Mouse (Mus musculus) limb, embryonic 11.5 days (tissue): Measurements from ENCODE around the gene Nptx1. TPM values are rescaled to one million over a fixed set of nuclear protein-coding genes. Genes with fewer than 3 reads are reported as not detected.

Experiments used
- ATAC-seq: fragments of 200-750 bp; cut with Nextera tagmentation; 2 replicates; pipeline ENCODE4 v1.8.0; 2017; ENCODE audit warnings: low read depth; ENCODE audit not compliant: insufficient number of reproducible peaks, low FRiP score, low TSS enrichment
- DNase-seq: peaks from one replicate; pipeline ENCODE4 v3.0.0-alpha.2; 2015; ENCODE audit warnings: low spot score
- H3K27ac ChIP-seq: fragments of 300-500 bp; sonication (generic); replicated peaks from 2 replicates; pipeline ENCODE4 v1.5.1; 2014; ENCODE audit warnings: low read depth, mild to moderate bottlenecking, low read length
- H3K27me3 ChIP-seq: fragments of 300-500 bp; sonication (generic); 2 replicates; pipeline ENCODE4 v1.6.1; 2014; ENCODE audit warnings: mild to moderate bottlenecking, low read length, mixed read lengths; ENCODE audit not compliant: control insufficient read depth, insufficient read depth
- H3K36me3 ChIP-seq: fragments of 300-500 bp; sonication (generic); 2 replicates; pipeline ENCODE4 v1.6.1; 2014; ENCODE audit warnings: mild to moderate bottlenecking, low read length, moderate library complexity, mixed read lengths; ENCODE audit not compliant: control insufficient read depth, insufficient read depth
- H3K4me1 ChIP-seq: fragments of 300-500 bp; sonication (generic); 2 replicates; pipeline ENCODE4 v1.6.1; 2014; ENCODE audit warnings: low read length, mixed read lengths; ENCODE audit not compliant: control insufficient read depth, insufficient read depth
- H3K4me2 ChIP-seq: fragments of 300-500 bp; sonication (generic); 2 replicates; pipeline ENCODE4 v1.6.1; 2014; ENCODE audit warnings: low read depth, mild to moderate bottlenecking, moderate library complexity; ENCODE audit not compliant: severe bottlenecking
- H3K4me3 ChIP-seq: fragments of 300-500 bp; sonication (generic); 2 replicates; pipeline ENCODE4 v1.5.1; 2014; ENCODE audit warnings: low read depth, low read length
- H3K9ac ChIP-seq: fragments of 300-500 bp; sonication (generic); 2 replicates; pipeline ENCODE4 v1.6.1; 2014; ENCODE audit warnings: mild to moderate bottlenecking, low read length
- H3K9me3 ChIP-seq: fragments of 300-500 bp; sonication (generic); 2 replicates; pipeline ENCODE4 v1.6.1; 2016; ENCODE audit warnings: low read length; ENCODE audit not compliant: control insufficient read depth
- WGBS: fragments of 180-500 bp; shearing (Covaris S2); extraction: QIAGEN DNeasy Blood & Tissue Kit; methylation state at CpG from one replicate; pipeline ENCODE4 v1.1.7; 2014; 5-methylcytosine and 5-hydroxymethylcytosine counted together
- polyA plus RNA-seq: library from polyadenylated mRNA; unstranded; fragments of >200 nt; fragmentation: Nextera tagmentation; extraction: Ambion mirVana; gene quantifications from 2 replicates; pipeline ENCODE4 v1.2.1, GENCODE M21; 2014

Nptx1 gene
- polyA plus RNA-seq, 1 experiment from 2014 or later: 0.29 TPM

GRCm38 (mm10) chr11:119547951-119548591 is 518 bp upstream of the Nptx1 start:
- peaks cover 26% of the 10 kb centered on the region for H3K4me1 ChIP-seq
- H3K9me3 ChIP-seq: no peaks in the 10 kb centered on the region
- H3K4me2 ChIP-seq: peak overlapping the region; percentile 94
- no peaks in the 10 kb centered on the region for H3K36me3 ChIP-seq
- H3K4me3 ChIP-seq: peak overlapping the region; percentile 53
- WGBS: under 1% methylated on average over 39 of the region's 39 CpGs
- ATAC-seq: no peak
- peaks cover 73% of the 10 kb centered on the region for H3K27me3 ChIP-seq
- peak overlapping the region; percentile 57 for H3K9ac ChIP-seq
- no peak overlapping the region for H3K27ac ChIP-seq
- DNase-seq: peak; percentile 55

GRCm38 (mm10) chr11:119546496-119547182 is 914 bp downstream of the Nptx1 start:
- H3K9me3 ChIP-seq: no peaks in the 10 kb centered on the region
- H3K4me2 ChIP-seq: peak overlapping the region; percentile 94
- DNase-seq (peak; percentile 48), ATAC-seq (no peak)
- peak overlapping the region; percentile 57; the same call in 1 of the 2 replicates for H3K9ac ChIP-seq
- H3K27ac ChIP-seq: no peak overlapping the region
- peak overlapping the region; percentile 53 for H3K4me3 ChIP-seq
- under 1% methylated on average over 46 of the region's 46 CpGs for WGBS
- no peaks in the 10 kb centered on the region for H3K36me3 ChIP-seq
- peaks cover 73% of the 10 kb centered on the region for H3K27me3 ChIP-seq
- peaks cover 26% of the 10 kb centered on the region for H3K4me1 ChIP-seq

DNA sequence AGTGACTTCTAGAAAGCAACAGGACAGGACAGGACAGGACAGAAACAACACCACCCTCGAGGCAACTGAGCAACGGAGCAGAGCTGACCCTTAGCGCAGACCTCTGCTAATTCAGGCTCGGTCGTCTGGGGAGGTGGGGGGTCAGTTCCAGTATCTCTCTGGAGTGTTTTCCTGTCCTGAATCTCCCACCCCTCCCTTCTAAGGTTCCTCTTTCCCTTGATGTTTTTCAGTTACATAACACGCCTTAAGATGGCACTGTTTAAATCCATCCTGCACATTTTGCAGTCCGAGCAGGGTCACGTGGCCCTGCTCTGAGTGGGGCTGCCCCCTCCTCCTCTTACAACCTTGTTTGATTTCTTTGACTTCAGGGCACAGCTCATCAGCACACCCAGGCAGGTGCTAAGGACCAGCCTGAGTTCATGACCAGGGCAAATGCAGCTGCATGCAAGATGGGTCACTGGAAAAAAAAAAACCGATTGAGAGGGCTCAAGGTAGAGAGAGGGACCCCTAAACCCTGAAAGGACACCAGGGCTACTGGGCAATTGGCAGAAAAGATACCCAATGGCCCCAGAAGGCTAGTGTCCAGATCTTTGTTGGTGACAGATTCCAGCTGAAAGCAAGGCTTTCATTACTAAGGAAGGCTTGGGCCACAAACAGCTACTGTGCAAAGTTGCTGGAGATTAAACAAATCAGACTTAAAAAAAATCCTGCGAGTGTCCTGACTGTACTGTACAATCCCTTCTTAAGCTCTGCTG is 1.6 kb downstream of the Nptx1 start:
- 9% methylated on average over 10 of the region's 10 CpGs for WGBS
- Histone ChIP-seq H3K9me3 (no peaks in the 10 kb centered on the region), H3K27me3 (peaks cover 70% of the 10 kb centered on the region), H3K9ac (no peak overlapping the region), H3K36me3 (no peaks in the 10 kb centered on the region), H3K4me3 (no peak overlapping the region; the same call in 1 of the 2 replicates), H3K4me1 (peaks cover 25% of the 10 kb centered on the region), H3K27ac (no peak overlapping the region), H3K4me2 (no peak overlapping the region)
- no peak for ATAC-seq
- no peak for DNase-seq

DNA sequence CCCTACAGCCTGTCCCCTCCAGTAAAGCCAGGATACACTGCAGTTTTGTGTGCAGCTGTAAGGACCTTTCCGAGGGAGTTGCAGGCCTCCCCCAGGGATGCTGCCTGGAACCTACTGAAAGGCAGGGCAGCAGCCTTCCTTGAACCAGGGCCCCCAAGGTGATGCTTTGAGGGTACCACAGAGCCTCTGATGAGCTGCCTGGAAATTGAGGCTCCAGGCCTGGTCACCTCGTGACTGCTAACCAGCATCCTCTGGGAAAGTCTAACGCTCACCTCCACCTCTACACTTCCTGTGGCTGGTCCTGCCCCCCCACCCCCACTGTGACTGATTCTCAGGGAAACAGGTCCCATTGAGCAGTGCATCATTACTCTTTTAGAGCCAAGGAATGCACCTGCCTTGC is 2.3 kb downstream of the Nptx1 start:
- Histone ChIP-seq H3K4me2 (no peak overlapping the region), H3K4me3 (no peak overlapping the region), H3K36me3 (no peaks in the 10 kb centered on the region), H3K4me1 (peaks cover 23% of the 10 kb centered on the region), H3K9me3 (no peaks in the 10 kb centered on the region), H3K9ac (no peak overlapping the region), H3K27me3 (peaks cover 68% of the 10 kb centered on the region), H3K27ac (no peak overlapping the region)
- ATAC-seq (no peak), DNase-seq (no peak)
- WGBS: 47% methylated on average over 3 of the region's 3 CpGs

GRCm38 (mm10) chr11:119544518-119545105 is 2.9 kb downstream of the Nptx1 start:
- Histone ChIP-seq H3K4me1 (peaks cover 22% of the 10 kb centered on the region), H3K36me3 (no peaks in the 10 kb centered on the region), H3K4me3 (no peak overlapping the region), H3K9ac (no peak overlapping the region), H3K4me2 (no peak overlapping the region), H3K27me3 (peaks cover 64% of the 10 kb centered on the region), H3K27ac (no peak overlapping the region), H3K9me3 (no peaks in the 10 kb centered on the region)
- WGBS: 86% methylated on average over 15 of the region's 15 CpGs
- no peak for DNase-seq
- no peak for ATAC-seq

DNA sequence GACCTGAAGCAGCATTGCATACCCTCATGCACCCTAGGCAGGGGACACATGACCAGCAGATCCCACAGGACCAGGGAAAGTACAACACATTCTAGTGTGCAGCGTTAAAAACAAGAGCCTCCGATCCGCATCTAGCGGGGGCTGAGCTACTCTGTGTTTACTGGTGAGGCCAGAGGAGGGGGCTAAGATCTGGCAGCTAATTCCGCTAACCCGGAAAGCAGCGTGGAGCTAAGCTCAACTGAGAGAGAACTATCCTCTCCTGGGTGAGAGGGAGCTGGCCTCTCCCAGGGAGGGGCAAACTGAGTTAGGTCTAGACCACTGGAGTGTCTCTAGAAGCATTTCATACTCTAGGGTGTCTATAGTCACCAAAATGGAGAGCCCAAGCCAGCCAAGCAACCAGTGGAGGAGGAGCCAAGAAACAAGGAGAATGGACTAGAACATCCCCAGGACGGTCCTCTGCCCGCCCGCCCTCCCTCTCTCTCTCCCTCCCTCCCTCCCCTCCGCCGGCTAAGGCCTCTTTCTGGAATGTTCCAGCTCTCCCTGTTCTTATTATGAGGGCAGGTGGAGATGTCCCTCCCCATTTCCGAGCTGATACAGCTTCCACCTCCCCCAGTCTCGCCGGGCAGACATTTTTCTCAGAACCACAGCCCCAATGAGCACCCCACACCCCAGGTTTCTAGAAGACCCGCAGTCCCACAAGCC is 3.6 kb downstream of the Nptx1 start:
- peaks cover 15% of the 10 kb centered on the region for H3K4me1 ChIP-seq
- no peak overlapping the region for H3K4me2 ChIP-seq
- no peak overlapping the region for H3K9ac ChIP-seq
- WGBS: 53% methylated on average over 16 of the region's 16 CpGs
- no peak for ATAC-seq
- no peaks in the 10 kb centered on the region for H3K36me3 ChIP-seq
- H3K27ac ChIP-seq: no peak overlapping the region
- no peak for DNase-seq
- H3K9me3 ChIP-seq: no peaks in the 10 kb centered on the region
- peaks cover 58% of the 10 kb centered on the region for H3K27me3 ChIP-seq
- no peak overlapping the region for H3K4me3 ChIP-seq

GRCm38 (mm10) chr11:119542886-119543285 is 4.7 kb downstream of the Nptx1 start:
- Histone ChIP-seq H3K4me3 (no peak overlapping the region), H3K4me2 (no peak overlapping the region), H3K36me3 (no peaks in the 10 kb centered on the region), H3K4me1 (peaks cover 13% of the 10 kb centered on the region), H3K9me3 (no peaks in the 10 kb centered on the region), H3K27ac (no peak overlapping the region), H3K27me3 (peaks cover 48% of the 10 kb centered on the region), H3K9ac (no peak overlapping the region)
- 80% methylated on average over 5 of the region's 5 CpGs for WGBS
- no peak for DNase-seq
- ATAC-seq: no peak

GRCm38 (mm10) chr11:119542371-119542770 is 5.2 kb downstream of the Nptx1 start:
- Histone ChIP-seq H3K4me1 (peaks cover 13% of the 10 kb centered on the region), H3K4me3 (no peak overlapping the region), H3K9me3 (no peaks in the 10 kb centered on the region), H3K4me2 (no peak overlapping the region), H3K27me3 (peaks cover 43% of the 10 kb centered on the region), H3K36me3 (no peaks in the 10 kb centered on the region), H3K9ac (no peak overlapping the region), H3K27ac (no peak overlapping the region)
- 48% methylated on average over 9 of the region's 9 CpGs for WGBS
- DNase-seq: no peak
- no peak for ATAC-seq
